Mouse (Mus musculus): ENCODE data around the gene Prkn. TPM values are rescaled to one million over a fixed set of nuclear protein-coding genes. Genes with fewer than 3 reads are reported as not detected.
"Not testable (repeated sequence)": the region's sequence is repeated elsewhere in the genome, so short reads cannot be mapped to it uniquely, and the experiment has no call there.

Prkn gene
- polyA plus RNA-seq, 1 experiment from 2014 or later: 6.6 TPM

GRCm38 (mm10) chr17:11198134-11198533 is 357.9 kb downstream of the Prkn start:
- Histone ChIP-seq H3K36me3 (ENCODE audit: control insufficient read depth, insufficient read depth, low read length) (no peaks in the 10 kb centered on the region), H3K9me3 (replicated peaks; ENCODE audit: control insufficient read depth, low read length, poor library complexity, severe bottlenecking) (no peaks in the 10 kb centered on the region), H3K4me1 (ENCODE audit: control insufficient read depth, insufficient read depth, low read length) (no peaks in the 10 kb centered on the region), H3K9ac (ENCODE audit: low read depth, low read length) (no peak overlapping the region), H3K4me3 (ENCODE audit: low read depth, low read length) (no peak overlapping the region), H3K4me2 (ENCODE audit: low read length) (no peak overlapping the region), H3K27ac (ENCODE audit: low read length) (no peak overlapping the region), H3K27me3 (ENCODE audit: control insufficient read depth, insufficient read depth, low read depth, low read length) (no peaks in the 10 kb centered on the region)
- no peak for ATAC-seq
- WGBS: 54% methylated on average over 2 of the region's 2 CpGs

- not testable (repeated sequence) for H3K9me3 ChIP-seq (replicated peaks; ENCODE audit: control insufficient read depth, low read length, poor library complexity, severe bottlenecking); H3K9ac ChIP-seq (ENCODE audit: low read depth, low read length); H3K27me3 ChIP-seq (ENCODE audit: control insufficient read depth, insufficient read depth, low read depth, low read length); ATAC-seq; H3K36me3 ChIP-seq (ENCODE audit: control insufficient read depth, insufficient read depth, low read length); H3K4me1 ChIP-seq (ENCODE audit: control insufficient read depth, insufficient read depth, low read length); H3K4me2 ChIP-seq (ENCODE audit: low read length); H3K27ac ChIP-seq (ENCODE audit: low read length); H3K4me3 ChIP-seq (ENCODE audit: low read depth, low read length)
- WGBS: 87% methylated on average over 4 of the region's 4 CpGs
Observed at GRCm38 (mm10) chr17:11209063-11209462, 368.9 kb downstream of the Prkn start.

DNA sequence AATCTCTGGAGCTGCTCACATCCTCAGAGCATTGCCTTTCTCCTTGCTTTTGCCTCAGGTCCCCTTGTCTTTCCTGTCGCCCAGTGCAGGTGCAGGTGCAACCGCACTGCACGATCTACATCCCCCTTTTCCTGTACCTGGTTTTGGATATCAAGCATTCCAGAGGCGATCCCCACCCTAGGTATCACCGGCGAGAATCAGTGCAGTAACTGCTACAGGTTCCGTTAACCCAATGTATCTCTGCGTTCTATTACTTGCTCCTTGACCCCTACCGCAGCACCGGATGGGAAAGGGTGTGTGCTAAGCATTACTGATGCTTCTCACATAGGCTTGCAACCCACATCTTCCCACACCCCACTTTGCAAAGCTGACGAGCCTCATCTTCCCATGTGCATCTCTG is 370.8 kb downstream of the Prkn start:
- ATAC-seq: no peak
- no peaks in the 10 kb centered on the region for H3K36me3 ChIP-seq (ENCODE audit: control insufficient read depth, insufficient read depth, low read length)
- no peaks in the 10 kb centered on the region for H3K27me3 ChIP-seq (ENCODE audit: control insufficient read depth, insufficient read depth, low read depth, low read length)
- no peaks in the 10 kb centered on the region for H3K9me3 ChIP-seq (replicated peaks; ENCODE audit: control insufficient read depth, low read length, poor library complexity, severe bottlenecking)
- 73% methylated on average over 11 of the region's 11 CpGs for WGBS
- H3K4me2 ChIP-seq (ENCODE audit: low read length): no peak overlapping the region
- H3K27ac ChIP-seq (ENCODE audit: low read length): no peak overlapping the region
- no peaks in the 10 kb centered on the region for H3K4me1 ChIP-seq (ENCODE audit: control insufficient read depth, insufficient read depth, low read length)
- no peak overlapping the region for H3K9ac ChIP-seq (ENCODE audit: low read depth, low read length)
- H3K4me3 ChIP-seq (ENCODE audit: low read depth, low read length): no peak overlapping the region

DNA sequence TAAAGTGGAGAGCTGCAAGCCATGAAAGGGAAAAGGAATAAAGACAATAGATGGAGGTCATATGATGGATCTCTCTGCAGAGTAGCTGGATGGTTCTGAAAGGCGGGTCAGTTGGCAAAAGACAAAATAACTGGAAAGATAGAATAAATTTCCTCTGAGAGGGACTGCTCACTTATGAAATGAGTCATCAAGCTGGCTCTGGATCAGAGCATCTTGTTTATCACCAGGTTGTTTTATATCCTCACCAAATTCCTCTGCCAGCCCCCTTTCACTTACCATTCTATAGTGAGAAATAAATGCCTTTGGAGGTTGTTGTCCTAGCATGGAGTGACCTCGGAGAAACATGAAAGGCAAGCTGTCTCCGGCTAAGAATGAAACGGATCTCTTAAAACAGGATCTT is 371.4 kb downstream of the Prkn start:
- H3K4me3 ChIP-seq (ENCODE audit: low read depth, low read length): no peak overlapping the region
- WGBS: 39% methylated on average over 4 of the region's 4 CpGs
- no peak overlapping the region for H3K27ac ChIP-seq (ENCODE audit: low read length)
- H3K4me1 ChIP-seq (ENCODE audit: control insufficient read depth, insufficient read depth, low read length): no peaks in the 10 kb centered on the region
- H3K4me2 ChIP-seq (ENCODE audit: low read length): no peak overlapping the region
- H3K9me3 ChIP-seq (replicated peaks; ENCODE audit: control insufficient read depth, low read length, poor library complexity, severe bottlenecking): no peaks in the 10 kb centered on the region
- no peak for ATAC-seq
- H3K9ac ChIP-seq (ENCODE audit: low read depth, low read length): no peak overlapping the region
- no peaks in the 10 kb centered on the region for H3K36me3 ChIP-seq (ENCODE audit: control insufficient read depth, insufficient read depth, low read length)
- no peaks in the 10 kb centered on the region for H3K27me3 ChIP-seq (ENCODE audit: control insufficient read depth, insufficient read depth, low read depth, low read length)

DNA sequence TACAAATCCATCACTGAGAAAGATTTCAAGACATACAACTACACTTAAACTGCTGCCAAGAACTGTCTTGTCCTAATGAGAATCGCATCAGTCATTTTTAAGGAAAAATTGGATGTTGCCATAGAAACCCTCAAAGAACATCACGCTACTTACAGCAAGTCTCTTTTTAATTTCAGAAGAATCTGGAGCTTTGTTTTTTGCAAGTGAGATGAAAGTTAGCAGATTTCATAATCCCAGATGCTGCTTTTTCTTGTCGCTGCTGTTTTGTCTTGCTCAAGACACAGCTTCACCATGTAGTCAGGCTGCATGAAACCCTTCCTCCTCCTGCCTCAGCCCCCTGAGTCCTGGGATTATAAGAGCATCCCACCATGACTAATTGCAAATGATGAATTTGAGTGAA is 373.5 kb downstream of the Prkn start:
- Histone ChIP-seq H3K4me3 (ENCODE audit: low read depth, low read length) (no peak overlapping the region), H3K4me1 (ENCODE audit: control insufficient read depth, insufficient read depth, low read length) (no peaks in the 10 kb centered on the region; the same call in 1 of the 2 replicates), H3K4me2 (ENCODE audit: low read length) (no peak overlapping the region), H3K9ac (ENCODE audit: low read depth, low read length) (no peak overlapping the region), H3K9me3 (replicated peaks; ENCODE audit: control insufficient read depth, low read length, poor library complexity, severe bottlenecking) (no peaks in the 10 kb centered on the region), H3K27ac (ENCODE audit: low read length) (no peak overlapping the region), H3K27me3 (ENCODE audit: control insufficient read depth, insufficient read depth, low read depth, low read length) (no peaks in the 10 kb centered on the region), H3K36me3 (ENCODE audit: control insufficient read depth, insufficient read depth, low read length) (no peaks in the 10 kb centered on the region)
- no peak for ATAC-seq
- WGBS: 76% methylated on average over 3 of the region's 3 CpGs

GRCm38 (mm10) chr17:11229011-11229410 is 388.8 kb downstream of the Prkn start:
- 77% methylated on average over 4 of the region's 4 CpGs for WGBS

GRCm38 (mm10) chr17:11229426-11229825 is 389.2 kb downstream of the Prkn start:
- Histone ChIP-seq H3K27me3 (ENCODE audit: control insufficient read depth, insufficient read depth, low read depth, low read length) (no peaks in the 10 kb centered on the region), H3K4me1 (ENCODE audit: control insufficient read depth, insufficient read depth, low read length) (no peaks in the 10 kb centered on the region), H3K4me3 (ENCODE audit: low read depth, low read length) (no peak overlapping the region), H3K36me3 (ENCODE audit: control insufficient read depth, insufficient read depth, low read length) (no peaks in the 10 kb centered on the region), H3K4me2 (ENCODE audit: low read length) (no peak overlapping the region), H3K27ac (ENCODE audit: low read length) (no peak overlapping the region), H3K9me3 (replicated peaks; ENCODE audit: control insufficient read depth, low read length, poor library complexity, severe bottlenecking) (no peaks in the 10 kb centered on the region), H3K9ac (ENCODE audit: low read depth, low read length) (no peak overlapping the region)
- no peak for ATAC-seq
- WGBS: 52% methylated on average over 1 of the region's 1 CpGs

More at GRCm38 (mm10) chr17:11229011-11229410, 388.8 kb downstream of the Prkn start:
- H3K36me3 ChIP-seq (ENCODE audit: control insufficient read depth, insufficient read depth, low read length): no peaks in the 10 kb centered on the region
- no peaks in the 10 kb centered on the region for H3K4me1 ChIP-seq (ENCODE audit: control insufficient read depth, insufficient read depth, low read length)
- H3K9me3 ChIP-seq (replicated peaks; ENCODE audit: control insufficient read depth, low read length, poor library complexity, severe bottlenecking): no peaks in the 10 kb centered on the region
- H3K4me3 ChIP-seq (ENCODE audit: low read depth, low read length): no peak overlapping the region
- H3K27ac ChIP-seq (ENCODE audit: low read length): no peak overlapping the region
- no peak overlapping the region for H3K4me2 ChIP-seq (ENCODE audit: low read length)
- ATAC-seq: no peak
- H3K27me3 ChIP-seq (ENCODE audit: control insufficient read depth, insufficient read depth, low read depth, low read length): no peaks in the 10 kb centered on the region
- no peak overlapping the region for H3K9ac ChIP-seq (ENCODE audit: low read depth, low read length)

DNA sequence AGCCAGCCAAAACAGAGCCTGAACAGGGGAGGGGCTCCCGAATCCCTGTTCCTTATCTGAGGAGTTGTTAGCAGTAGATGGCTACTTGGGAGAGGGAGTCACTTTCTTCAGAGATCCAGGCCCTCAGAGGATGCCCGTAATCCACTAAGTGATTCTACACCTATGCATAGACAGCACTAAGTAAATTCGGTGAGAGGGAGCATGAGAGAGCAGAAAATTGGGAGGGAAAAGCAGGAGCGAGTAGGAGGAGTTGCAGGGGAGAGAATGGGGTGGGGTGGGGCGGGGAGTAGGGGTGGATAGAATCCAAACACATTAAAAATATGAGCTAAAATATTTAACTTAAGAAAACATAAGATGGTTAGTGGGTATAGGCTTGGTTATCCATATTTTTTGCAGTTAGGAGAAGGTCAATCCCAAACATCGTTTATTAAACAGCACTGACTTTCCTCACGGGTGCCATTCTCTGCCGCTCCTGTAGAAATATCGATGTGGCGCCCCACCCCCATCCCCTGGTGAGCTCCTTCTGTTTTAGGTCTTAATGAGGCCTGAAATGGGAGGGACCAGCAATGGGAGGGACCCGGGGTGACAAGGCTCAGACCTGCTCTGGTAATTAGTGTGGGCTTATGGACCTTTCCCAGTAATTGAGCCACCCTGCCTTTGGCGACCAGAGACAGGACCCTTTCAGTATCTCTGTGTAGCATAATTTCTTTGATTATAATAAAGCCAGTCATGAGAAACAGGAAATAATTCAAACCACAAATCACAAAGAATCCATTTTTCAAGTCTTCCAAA is 390.6 kb downstream of the Prkn start:
- H3K36me3 ChIP-seq (ENCODE audit: control insufficient read depth, insufficient read depth, low read length): no peaks in the 10 kb centered on the region
- no peaks in the 10 kb centered on the region for H3K9me3 ChIP-seq (replicated peaks; ENCODE audit: control insufficient read depth, low read length, poor library complexity, severe bottlenecking)
- H3K4me2 ChIP-seq (ENCODE audit: low read length): no peak overlapping the region
- WGBS: 41% methylated on average over 12 of the region's 12 CpGs
- no peak for ATAC-seq
- H3K4me3 ChIP-seq (ENCODE audit: low read depth, low read length): no peak overlapping the region
- no peak overlapping the region for H3K27ac ChIP-seq (ENCODE audit: low read length)
- H3K4me1 ChIP-seq (ENCODE audit: control insufficient read depth, insufficient read depth, low read length): no peaks in the 10 kb centered on the region; the same call in 1 of the 2 replicates
- H3K9ac ChIP-seq (ENCODE audit: low read depth, low read length): no peak overlapping the region
- H3K27me3 ChIP-seq (ENCODE audit: control insufficient read depth, insufficient read depth, low read depth, low read length): no peaks in the 10 kb centered on the region

GRCm38 (mm10) chr17:11235273-11235672 is 395.1 kb downstream of the Prkn start:
- no peak overlapping the region for H3K9ac ChIP-seq (ENCODE audit: low read depth, low read length)
- no peaks in the 10 kb centered on the region for H3K36me3 ChIP-seq (ENCODE audit: control insufficient read depth, insufficient read depth, low read length)
- H3K4me1 ChIP-seq (ENCODE audit: control insufficient read depth, insufficient read depth, low read length): no peaks in the 10 kb centered on the region; the same call in 1 of the 2 replicates
- no peaks in the 10 kb centered on the region for H3K9me3 ChIP-seq (replicated peaks; ENCODE audit: control insufficient read depth, low read length, poor library complexity, severe bottlenecking)
- no peak overlapping the region for H3K4me2 ChIP-seq (ENCODE audit: low read length)
- no peak for ATAC-seq
- no peak overlapping the region for H3K4me3 ChIP-seq (ENCODE audit: low read depth, low read length)
- H3K27me3 ChIP-seq (ENCODE audit: control insufficient read depth, insufficient read depth, low read depth, low read length): no peaks in the 10 kb centered on the region
- WGBS: 82% methylated on average over 1 of the region's 1 CpGs
- H3K27ac ChIP-seq (ENCODE audit: low read length): no peak overlapping the region
